Mouse (Mus musculus): ENCODE measurements around the gene Shroom3.

The Shroom3 gene

DNA sequence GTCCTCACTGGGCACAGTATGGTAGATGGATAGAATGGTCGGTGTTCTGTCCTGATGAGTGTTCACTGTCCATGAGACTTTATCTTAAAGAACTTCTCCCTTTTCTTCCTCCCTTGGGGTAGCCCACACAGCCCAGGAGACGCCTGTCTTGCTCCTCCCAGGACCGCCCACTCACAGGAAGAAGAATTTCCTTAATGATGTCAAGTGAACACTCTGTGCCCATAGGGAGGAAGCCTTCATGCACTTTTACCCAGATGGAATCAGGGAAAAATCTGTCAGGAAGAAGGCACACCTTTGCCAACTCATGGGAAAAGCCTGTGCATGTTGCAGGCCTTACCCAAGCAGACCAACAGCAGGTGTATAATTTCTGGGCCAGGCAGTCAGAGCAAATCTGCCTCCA, 174.9 kb downstream of the Shroom3 start:
- no peak for DNase-seq

DNA sequence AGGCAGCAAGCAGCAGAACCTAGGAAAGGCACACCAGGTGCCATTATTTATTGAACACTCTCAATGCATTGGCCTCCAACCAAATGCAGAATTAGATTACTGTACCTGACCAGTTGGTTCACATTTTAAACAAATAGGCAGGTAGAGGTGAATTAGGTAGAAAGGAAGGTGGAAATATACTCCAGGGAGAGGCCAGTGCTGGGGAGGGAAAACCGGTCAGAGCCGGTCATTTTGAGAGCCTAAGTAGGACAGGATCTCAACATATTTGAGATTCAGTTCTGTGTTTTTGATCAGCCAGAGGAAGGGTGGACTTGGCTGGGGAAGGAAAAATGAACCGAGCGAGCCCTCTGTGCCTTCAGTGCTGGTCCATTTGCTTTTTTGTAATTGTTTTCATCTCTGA, 175.3 kb downstream of the Shroom3 start:
- peak; percentile 60 to 74 for DNase-seq

DNA sequence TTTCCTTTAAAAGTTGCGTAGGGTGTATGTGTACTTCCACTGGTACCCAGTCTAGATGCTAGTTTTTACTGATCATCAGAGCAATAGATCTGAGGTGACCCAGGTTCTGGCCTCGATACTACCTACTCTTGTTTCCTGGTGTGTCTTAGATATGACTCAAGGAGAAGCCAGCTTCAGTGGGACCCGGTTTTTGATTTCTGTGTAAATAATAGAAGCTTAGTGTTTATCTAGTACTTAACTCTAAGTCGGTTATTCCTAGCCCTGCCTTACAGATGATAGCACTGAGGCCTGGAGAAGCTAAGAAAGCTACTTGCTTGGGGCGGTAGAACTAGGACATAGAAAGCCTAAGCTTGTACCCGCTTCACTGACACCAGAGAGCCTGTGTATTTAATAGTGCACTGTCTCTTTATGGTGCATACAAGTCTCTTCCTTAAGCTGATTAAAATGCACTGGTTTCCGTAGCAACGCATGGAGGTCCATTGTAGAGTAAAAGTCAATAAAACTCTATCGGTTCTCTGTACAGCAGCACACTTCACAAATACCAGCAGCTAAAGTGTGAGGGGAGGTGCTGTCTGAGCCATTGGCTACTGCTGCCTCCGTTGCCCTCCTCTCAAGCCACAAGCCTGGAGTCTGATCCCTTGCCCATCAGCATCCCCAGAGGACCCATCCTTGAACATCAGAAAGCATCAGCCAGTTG, 178.3 kb downstream of the Shroom3 start:
- DNase-seq, result no peak

DNA sequence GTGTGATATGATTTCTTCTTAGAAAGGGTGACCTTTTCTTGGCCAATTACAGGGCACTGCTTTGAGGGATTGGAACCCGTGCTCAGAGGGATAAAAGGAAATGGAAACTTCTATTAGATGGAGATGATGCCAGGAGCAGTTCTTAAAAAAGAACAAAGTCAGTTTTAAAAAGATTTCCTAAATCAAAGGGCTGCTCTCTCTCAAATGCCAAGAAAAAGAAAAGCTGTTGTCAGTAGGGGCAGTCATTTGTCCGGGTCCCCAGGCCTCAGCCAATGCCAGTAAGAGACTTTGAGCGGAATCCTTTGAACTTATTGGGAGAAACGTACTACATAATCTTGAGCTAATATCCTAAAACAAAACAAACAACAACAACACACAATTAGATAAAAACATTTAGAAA, 181.9 kb downstream of the Shroom3 start:
- no peak for DNase-seq

DNA sequence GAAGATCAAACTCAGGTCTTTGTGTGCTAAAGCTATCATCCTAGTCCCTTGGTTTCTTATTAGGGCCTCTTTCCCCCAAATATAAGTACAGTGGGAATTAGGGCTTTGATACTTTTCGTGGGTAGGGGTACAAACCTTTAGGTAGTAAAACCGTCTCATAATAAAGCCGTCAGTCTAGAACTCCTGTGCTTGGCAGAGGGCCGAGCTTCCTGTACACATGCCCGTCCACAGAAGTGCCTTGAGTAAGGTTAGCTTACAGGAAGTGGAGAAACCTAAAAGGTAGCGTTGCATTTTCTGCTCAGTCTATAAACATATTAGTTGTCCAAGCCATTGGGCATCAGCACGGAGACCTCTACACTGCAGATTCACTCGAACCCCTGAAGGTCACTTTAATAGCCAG, 183.3 kb downstream of the Shroom3 start:
- DNase-seq, result no peak

DNA sequence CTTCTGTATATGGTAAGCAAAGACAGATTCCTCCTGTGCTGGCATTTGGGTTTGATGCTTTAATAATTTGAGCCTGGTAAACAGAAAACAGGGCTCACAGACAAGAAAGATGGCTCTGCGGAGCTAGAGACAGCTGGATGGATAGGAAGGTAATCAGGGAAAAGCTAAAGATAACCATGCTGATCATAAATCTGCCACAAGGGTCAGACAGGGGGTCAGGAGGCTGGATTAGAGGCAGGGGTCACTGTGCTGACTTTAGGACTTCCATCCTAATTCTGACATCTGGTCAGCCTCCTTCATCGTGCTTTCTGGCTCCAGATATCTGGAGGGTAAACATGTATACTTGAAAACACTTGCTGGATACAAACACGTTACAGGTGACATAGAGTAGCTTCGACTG, 184.0 kb downstream of the Shroom3 start:
- peak in 1 of 2 experiments; percentile 34 for DNase-seq

DNA sequence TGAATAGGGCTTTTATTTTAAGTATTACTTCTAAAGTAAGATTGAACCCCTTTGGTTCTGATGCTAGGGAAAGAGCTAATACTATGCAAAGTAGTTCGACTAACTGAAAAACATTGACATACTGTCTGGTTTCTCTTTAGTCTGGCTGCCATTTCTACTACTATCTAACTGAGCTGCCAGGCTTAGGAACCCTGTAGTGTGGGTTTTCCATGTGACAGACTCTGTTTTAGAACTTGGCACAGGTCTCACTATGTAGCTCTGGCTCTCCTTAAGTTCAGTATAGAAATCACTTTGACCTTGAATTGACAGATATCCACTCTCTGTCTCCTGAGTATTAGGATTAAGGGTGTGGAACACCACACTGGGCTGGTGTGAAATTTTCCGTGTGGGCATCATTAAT, 185.0 kb downstream of the Shroom3 start:
- DNase-seq, result no peak

DNA sequence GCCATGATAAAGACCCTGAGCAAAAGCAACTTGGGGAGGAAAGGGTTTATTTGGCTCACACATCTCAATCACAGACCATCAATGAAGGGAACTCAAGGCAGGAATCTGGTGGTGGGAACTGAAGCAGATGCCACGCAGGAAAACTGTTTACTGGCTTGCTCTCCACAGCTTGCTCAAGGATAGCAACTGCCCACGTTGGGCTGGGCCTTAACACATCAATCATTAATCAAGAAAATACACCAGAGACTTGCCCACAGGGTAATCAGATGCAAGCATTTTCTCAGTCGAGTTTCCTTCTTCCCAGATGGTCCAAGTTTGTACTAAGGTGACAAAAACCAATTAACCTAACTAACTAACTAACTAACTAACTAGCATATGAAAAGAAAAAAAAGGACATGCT, 187.8 kb downstream of the Shroom3 start:
- DNase-seq, result peak; percentile 25 to 52

DNA sequence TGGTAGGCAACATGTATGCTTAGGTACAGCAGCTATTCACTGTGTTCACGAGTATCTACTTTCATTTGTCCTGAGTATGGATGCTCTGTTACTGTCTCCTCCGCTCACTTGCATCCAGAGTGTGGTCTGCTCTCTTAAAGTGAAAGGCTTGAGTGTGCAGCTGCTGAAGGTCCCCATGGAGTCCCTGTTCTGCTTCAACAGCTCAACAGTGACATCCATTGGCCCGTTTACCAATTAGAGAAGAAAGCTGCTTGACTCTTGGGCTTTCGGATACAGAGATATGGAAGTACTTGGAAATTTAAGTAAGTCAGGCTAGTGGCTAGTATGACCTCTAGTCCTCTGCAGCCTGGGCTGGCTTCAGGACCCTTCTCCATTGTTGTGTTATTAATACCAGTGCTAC, 188.9 kb downstream of the Shroom3 start:
- DNase-seq, result peak in 1 of 2 experiments; percentile 37

DNA sequence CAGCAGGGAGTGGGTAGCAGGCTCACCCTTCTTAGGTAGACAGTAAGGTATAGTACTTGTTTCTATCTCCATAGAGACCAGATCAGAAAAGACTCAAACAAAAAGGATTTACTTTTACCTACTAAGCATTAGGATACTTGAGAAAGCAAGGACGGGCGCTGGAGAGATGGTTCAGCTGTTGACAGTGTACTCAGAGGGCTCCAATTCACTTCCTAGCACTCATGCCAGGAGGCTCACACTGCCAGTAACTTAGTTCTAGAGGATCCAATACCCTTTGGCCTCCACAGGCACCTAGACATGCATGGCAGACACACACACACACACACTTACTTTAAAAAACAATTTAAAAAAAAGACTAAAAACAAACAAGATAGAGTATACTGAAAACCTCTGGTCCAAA, 189.8 kb downstream of the Shroom3 start:
- DNase-seq, result no peak

DNA sequence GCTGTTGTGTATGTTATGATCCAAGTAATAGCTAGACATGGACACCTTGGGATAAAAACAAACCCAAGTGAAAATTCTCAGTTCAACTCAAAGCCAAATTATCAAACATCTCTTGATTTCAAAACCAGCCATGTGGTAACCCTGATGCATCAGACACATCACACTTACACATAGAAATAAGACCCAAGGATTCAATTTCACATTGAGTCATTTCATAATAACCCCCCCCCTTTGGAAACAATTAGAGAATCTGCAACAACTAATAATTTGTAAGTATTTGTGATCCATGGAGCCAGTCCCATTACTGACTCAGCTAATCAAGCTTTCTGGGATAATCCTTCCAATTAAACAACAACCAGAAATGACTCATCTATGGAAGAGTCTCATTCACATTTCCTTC, 190.3 kb downstream of the Shroom3 start:
- DNase-seq, result no peak

DNA sequence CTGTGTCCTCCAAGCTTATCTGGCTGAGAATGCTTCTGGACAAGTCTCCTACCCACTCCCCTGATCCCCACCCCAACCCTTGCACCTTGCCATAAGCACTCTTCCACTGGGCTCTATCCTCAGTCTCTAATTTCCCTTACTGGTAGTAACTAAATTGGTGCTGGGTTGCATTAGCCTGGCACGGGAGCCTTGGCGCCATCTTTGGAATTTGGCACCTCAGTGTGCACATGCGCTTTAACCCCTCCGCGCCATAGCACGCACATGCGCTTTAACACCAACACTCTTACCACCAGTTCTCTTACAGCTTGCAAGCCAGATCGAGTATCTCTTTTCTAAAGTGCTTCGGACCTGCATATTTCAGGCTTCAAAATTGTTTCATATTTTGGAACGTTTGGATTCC, 192.6 kb downstream of the Shroom3 start:
- DNase-seq, result no peak

DNA sequence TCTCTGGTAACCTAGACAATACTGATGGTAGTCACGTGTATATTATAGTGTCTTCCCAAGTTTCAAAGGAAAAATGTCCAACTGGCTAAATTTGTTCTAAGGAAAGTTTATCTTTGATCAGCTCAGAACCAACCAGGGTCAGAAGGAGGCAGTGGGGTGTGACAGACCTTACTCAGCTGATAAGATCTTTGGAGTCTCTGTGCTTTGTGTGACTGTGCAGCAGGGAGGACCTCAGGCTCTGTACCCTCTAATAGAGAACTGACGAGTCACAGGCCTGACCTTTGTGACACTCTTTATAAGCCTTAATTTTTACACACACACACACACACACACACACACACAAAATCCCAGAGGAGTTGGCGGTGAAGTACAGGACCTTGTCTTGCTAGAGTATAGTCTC, 193.9 kb downstream of the Shroom3 start:
- no peak for DNase-seq

DNA sequence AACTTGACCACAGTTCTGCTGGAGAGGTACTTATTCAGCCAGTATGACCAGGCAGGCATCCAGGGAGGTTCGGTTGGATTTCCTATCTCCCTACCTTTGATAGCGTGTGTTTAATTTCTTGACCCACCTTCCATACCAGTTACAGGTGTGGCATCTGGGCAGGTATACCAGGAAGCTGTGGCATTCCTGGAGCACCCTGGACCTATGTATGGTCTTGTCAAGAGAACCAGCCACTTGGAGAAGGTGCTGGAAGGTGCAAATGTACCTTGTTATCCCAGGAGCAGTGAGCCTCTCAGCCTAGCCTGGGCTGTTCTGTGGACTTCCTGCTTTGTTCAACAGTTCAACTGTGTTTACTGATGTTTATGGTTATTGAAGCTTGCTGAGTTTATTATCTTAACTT, 197.2 kb downstream of the Shroom3 start:
- no peak for DNase-seq

DNA sequence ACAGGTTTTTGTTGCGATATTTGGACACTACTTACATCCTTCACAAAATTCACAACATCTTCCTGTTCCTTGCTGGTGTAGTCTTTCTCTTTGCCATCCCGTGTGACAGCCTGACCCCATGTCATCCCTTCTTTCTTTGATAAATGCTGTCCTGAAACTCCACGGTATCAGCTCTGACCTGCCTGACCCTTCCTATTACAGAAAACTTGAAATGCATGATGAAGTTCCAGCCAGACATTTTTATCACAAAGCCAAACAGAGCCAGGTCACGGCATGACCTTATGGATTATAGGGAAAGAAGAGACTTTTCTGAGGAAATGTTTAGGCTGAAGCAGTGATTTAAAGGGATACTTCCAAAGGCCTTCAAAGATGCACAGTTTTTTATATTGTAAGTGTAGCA, 197.7 kb downstream of the Shroom3 start:
- DNase-seq, result no peak

DNA sequence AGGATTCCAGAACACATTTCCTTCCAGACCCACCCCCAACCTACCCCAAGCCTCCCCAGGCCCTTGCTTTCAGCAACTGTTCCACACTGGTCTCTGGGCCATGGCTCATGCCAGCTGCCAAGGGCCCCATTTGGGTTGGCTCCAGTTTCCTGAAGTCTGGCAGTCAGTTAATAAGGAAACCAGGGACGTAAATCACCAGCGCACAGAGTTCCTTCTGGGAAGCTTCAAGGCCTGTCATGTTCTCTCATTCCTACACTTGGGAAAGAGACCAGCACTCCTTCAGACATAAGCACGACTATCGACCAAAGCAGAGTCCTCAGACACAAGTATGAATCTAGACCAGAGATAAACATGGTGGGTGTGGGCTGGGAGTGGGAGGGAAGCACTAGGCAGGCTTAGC, 202.9 kb downstream of the Shroom3 start:
- DNase-seq, result peak; percentile 55 to 70

DNA sequence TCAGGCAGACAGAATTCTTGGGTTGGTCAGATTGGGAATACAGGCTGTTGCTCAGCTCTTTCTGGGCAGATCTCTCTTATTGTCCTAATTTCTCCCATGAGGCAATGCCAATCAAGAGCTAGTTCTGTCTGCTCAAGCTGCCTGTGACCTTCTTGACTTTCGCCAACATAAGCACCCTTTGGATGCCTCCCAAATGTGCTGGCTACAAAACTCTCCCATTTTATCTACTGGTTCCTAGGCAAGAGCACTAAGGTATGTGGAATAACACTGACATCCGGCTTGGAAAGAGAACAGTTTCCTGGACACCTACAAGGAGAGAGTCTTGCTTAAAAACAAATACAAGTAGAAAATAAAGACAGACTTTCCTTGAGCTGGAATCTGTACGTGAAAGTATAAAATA, 204.3 kb downstream of the Shroom3 start:
- peak in 1 of 2 experiments; percentile 23 for DNase-seq

DNA sequence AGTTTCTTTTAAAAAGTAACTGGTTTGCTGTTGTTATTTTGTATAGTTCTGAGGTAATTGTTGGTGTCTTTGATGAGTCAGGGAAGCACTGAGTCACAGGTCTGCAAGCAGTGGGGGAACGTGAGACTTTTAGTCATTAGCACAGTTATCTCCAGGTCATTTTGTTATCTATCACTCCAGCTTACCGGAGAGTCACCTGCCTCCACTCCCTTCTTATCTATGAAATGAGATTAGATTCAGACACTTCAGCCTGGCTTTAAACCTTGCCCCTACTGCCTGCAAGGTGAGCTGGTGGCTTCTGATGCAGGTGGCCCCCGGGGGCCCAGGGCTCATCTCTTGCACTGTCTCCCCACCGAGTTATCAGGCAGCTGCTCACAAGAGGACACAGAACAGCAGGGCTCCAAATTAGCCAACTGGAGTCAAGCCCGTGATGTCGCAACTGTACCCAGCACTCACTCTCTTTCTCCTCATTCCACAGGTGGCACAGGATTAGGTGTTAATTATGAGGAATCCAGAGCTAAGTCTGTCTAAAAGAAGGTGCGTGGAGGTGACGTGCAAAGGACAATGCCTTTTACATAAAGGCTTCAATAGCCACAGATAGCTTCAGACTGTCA, 205.5 kb downstream of the Shroom3 start:
- no peak for DNase-seq

DNA sequence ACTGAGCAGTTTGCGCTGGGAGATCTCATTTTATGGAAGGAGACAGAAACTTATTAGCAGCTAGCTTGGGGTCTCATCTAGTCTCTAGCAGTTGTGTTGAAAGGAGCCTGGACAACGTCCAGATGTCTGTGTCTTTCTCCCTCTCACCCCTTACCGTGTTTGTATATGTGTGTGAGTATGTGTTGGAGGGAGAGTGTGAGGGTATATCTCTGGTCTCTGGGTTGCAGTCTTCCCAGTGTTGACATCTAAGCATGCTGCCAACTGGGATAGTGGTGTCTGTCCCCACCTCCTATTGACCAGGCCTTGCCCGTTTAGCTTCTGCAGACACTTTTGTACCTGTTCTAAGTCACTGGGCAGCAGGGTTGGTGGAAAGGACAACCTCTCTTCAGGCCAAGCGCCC, 207.7 kb downstream of the Shroom3 start:
- DNase-seq, result no peak

DNA sequence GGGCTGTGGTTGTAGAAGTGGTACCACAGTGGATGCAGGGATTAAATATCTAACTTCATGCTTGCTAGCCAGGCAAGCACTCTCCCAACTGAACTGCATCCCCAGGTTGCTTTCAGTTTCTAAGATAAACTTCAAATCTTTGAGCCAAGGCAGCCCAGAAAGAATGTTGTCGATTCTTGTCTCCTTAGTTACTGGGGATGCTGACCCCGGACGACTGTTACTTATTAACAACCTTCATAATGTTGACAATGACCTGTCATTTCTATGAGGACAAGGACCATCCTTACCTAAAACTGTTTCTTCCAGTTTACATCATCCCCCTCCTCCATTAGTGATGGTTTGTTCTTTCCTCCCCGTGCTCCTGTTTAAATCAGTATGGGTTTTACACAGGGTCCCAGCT, 210.0 kb downstream of the Shroom3 start:
- no peak for DNase-seq

DNA sequence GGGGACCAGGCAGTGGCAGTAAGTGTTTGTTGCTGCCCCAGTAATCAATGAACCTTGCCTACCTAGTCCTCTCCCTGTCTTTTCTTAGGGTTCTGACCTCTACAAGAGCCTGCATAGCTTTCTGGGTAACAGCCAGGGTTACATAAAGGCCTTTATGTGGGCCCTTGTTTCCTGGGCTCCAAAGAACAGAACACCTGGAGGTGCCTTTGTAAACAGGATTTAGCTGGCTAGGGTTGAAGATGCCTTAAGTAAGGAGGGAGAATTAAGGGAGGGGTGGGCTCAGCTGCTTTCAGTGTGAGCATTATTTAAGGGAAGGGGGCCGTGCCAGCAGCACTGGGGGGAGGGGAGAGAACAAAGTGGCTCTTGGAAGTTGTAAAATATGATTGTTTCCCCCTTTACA, 210.5 kb downstream of the Shroom3 start:
- DNase-seq, result no peak

DNA sequence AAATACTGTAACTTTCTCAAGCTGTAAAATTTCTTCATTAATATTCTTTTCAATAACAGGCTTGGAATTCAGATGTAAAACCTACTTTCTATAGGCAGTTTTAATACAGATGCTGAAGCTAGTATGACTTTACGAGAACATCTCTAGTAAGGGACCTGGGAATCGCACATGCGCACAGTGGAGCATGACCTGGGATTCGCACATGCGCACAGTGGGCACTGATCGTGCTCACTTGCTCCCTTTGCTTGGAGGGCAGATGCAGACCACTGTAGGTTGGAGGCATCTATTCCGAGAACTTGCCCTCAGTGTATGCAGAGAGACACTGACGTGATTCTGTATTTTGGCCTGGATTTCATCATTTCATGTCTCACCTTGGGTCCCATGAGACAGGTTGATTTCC, 212.6 kb downstream of the Shroom3 start:
- DNase-seq, result no peak

DNA sequence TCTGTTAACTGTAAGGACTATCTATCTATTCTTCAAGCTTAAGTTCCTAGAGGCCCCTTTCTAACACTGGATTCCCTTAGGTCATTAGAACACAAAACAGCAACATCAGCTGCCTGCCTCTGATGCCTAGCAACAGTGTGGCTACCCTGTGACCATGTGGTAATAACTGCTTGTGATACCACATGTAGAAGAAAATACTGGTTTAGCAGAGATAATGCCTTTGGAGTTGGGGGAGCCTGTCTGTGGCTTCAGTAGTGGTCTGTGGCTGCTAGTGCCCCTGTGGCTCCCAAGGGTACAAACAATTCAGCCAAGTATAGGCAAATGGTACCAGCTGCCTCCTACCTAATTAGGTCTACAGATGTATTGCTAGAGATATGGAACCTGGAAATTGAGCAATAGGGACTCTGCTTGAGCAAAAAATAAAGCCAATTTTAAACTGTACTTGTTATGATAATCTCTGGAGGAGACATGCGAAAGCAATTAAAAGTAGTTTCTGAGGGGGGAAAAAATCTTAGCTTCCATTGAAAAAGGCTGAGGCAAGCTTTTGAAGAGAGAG, 213.6 kb downstream of the Shroom3 start:
- no peak for DNase-seq
